Mouse (Mus musculus) urinary bladder, adult 18-20 months (tissue): ENCODE results near the gene Gm28372.
"Not testable (repeated sequence)": the region's sequence is repeated elsewhere in the genome, so short reads cannot be mapped to it uniquely, and the experiment has no call there.

Experiments
- DNase-seq, 2 experiments: peaks; one replicate each; pipeline ENCODE4 v3.0.0; 2022; ENCODE audit warnings: low spot score in 2 of 2, mixed read lengths in 2 of 2

Gm28372 gene

DNA sequence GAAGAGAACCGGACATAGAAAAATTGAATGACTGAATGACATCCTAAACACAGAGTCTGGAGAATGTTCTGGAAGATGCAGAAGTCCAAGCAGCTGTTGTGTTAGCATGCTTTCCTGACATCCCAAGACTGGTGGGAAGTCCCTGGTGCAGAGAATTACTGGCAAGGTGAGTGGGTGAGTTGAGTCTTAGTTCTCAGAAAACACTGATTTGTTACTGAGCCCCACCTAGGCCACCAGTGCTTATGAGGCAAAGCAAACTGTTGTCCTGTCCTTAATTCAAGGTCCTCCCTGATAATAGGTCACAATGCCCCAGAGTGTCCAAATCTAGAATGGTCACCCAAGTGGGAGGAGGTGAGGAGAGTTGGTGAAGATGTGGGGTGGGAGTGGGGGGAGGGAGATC, at the start of gene Gm28372, which contains the start of gene 1700020A23Rik:
Gm28372 (plus strand) TSS at position 301 of the 400 bp plus-strand sequence.
1700020A23Rik (plus strand) TSS at position 321 of the 400 bp plus-strand sequence.
- DNase-seq, result no peak

DNA sequence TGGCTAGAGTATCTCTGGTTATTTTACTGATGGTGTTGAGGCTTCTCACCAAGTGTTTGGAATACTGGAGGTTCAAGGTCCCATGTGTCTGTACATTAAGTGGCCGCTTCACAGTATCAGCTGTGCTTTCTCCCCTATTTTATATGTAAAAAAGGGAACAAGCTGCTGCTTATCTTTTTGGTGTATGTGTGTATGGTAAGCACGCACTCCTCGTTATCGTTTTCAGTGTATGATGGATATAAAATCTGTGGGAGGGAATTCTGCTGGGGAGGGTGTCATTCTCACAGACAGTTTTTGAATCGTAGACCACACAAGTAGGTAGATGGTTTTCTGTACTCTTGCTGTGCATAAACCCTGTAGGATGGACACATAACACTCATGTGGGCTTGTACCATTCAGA, 47.5 kb upstream of the Gm28372 start:
- no peak for DNase-seq

DNA sequence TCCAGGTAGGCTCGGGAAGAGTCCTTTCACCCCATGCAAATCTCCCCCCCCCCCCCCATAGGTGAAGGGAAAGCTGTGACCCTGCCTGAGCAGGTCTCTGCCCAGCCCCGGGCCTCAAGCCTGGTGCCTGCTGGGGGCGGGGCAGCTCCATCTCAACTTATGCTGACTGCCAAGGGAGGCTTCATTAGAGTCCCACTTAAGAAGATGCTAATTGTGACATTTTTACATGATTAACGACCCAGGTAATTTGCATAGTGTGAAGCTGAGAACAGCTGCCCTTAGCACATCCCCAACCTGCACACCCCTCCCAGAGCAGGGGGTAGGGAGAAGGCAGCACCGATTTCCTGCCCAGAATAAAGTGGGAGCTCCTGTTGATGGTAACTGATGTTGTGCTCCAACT, 46.2 kb upstream of the Gm28372 start:
- no peak for DNase-seq

DNA sequence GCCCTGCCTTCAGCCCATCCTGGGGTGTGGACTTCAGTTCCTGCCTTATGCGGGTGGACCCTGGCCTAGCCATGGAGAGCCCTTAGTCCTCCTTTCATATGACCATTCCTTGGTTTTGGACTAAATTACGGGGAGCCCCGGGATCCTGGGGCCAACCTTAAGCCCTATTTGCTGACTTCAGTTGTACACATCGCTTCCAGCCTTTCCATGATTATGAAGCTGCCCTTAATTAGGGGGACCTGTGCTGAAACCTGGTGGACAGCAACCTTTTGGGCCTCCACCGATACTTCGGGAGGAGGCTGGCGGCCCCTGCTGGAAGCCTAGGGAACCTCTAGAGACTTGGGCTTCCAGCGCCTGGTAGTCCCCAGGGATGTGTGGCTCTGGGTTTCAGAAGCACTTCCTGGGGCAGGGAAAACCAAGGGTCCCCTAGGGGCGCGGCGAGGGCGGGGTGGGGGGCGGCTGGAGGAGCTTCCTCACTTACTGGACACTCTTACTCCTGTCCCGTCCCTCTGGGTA, 42.5 kb upstream of the Gm28372 start:
- DNase-seq, result peak; percentile 10 to 47

DNA sequence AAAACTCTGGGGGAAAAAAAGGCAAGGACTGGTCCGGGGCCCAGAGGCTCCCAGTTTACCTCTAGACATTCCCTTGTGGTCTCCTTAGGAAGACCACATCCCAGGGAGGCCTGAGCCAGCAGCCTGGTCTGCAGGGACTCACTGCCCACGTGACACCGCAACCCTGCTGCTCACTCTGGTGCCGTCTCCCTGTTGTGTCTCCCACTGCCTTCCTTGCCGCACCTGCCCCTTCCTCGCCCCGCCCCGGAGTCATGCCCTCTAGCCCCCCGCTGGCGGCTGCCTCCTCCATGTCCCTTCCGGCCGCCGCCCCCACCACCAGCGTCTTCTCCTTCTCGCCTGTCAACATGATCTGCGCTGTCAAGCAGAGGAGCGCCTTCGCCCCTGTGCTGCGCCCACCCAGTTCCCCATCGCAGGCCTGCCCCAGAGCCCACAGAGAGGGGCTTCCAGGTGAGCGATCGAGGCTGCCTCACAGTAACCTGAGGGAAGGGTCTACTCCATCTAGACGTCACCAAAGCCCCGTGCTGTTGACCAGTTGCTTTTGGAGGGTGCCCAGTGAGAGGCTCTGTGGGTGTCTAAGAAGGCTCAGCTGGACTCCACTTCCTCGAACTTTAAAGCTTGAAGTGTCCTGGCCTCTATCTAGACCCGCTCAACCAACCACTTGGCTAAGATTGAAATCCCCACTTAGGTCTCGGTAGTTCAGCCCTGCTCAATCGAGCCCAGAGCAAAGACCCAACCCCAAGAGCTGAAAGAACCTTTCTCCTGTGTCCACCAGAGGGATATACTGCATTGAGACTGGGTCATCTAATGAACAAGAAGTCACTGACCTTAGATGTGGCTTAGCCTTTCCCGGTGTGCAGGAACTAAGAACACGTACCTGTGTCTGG, 39.6 kb upstream of the Gm28372 start:
- DNase-seq, result no peak

DNA sequence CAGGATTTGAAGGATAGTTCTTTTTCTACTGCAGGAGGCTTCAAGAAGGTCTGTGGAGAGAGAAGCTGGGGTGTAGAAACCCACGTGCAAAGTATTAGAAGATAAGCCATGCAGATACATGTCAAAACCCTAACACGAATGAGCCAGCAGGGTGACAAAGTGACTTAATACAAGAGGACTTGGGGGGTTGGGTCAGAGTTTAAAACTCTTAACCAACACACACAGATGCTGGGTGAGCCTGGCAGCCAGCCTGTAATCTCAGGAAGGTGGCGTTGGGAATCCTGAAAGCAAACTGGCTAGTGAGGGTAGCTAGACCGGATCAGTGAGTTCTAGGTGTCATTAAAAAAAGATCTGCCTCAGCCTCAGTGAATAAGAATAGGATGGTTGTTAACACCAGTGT, 37.7 kb upstream of the Gm28372 start:
- DNase-seq, result no peak

DNA sequence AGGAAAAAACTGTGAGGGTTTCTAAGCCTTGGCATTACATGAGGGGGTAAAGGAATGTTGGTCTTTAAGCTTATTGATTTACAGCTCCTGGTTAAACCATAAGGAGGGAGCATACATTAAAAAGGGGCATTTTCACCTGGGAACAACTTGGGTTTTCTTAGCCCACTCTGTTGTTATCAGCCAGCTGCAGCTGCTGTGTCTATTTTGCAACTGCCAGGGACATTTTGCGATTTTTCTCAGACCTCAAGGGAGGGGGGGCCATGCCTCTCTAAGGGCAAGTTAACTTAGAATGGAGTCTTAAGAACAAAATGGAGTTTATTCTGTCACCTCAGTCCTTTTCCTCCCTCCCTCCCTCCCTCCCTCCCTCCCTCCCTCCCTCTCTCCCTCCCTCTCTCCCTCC, 32.0 kb upstream of the Gm28372 start:
- not testable (repeated sequence) for DNase-seq

DNA sequence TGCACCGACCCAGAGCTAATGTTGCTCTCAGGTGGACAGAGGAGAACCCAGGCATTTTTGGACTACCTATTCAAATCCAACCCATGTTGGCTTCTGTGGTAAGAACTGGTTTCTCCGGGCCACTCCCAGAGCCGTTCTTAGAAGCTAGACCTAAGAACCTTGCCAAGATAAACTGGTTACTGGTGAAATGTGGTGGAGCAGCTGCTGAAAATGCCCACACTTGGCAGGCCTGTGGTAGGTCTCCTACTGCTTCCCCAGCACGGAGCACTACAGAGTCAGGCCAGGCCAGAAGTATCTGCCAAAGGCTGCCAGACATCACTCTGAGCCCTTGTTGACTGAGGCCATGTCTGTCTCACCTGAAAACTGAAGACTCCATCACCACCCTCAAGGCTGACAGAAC, 30.1 kb upstream of the Gm28372 start:
- DNase-seq, result no peak

DNA sequence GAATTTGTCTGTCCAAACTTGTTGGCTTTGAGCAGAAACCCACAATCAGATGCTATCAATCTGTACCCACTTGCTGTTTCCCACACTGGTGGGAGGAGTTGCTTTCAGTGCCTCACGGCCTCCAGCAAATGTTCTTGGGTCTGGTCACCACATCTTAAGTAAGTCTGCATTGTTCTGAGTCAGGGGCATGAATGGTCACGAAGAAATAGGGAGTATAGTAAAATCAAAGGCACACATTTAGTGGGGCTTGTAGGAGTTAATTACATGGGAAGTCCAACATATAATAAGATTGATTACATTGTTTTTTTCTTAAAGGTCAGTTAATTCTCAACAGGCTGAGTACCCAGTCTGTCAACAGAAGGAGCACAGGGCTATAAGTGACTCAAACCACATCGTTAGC, 21.8 kb upstream of the Gm28372 start:
- DNase-seq, result no peak

DNA sequence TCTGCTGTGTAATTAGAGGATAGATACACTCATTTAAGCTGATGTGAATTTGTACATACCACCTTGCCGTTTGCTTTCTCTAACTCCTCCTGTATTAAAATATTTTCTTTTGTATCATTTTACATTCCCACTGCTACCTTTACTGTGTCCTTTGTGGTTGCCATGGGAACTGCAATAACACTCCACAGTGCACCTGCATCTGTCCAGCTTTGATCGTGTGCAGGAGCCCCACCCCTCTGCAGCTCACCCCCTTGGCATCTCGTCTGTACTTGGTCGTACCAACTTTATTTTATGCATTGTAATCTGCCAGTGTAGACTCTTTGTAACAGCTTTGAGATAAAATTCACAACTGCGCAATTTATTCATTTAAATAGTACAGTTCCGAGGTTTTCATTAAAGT, 21.1 kb upstream of the Gm28372 start:
- DNase-seq, result no peak

DNA sequence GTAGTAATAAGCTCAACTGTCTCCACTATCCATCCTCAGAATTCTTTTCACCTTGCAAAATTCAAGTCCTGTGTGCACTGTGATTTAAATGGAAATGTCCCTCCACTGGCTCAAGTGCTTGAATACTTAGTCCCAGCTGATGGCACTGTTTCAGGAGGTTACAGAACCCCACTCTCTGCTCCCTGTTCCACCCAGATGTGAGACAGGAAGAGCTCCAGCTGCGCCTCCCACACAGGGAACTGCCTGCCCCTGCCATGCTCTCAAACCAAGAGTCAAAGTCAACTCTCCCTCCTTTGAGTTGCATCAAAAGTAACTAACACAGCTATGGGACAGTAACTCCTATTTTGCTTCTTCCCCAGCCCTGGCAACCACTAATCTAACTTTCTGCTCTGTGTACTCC, 18.8 kb upstream of the Gm28372 start:
- DNase-seq, result no peak

DNA sequence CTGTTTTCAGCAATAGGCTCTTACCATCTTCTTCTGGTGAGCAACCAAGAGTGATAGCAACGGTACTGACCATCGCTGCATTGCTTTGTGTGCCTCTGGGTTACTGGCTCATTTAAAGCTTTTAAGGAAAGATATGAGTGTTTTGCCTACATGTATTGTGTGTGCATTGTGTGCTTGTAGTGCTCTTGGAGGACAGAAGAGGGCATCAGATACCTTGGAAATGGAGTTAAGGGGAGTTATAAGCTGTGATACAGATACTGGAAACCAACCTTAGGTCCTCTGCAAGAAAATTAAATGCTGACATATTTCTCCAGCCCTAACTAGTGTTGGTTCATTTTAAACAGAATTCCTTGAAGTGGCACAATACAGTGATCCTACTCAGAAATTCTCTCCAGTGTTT, 16.2 kb upstream of the Gm28372 start:
- no peak for DNase-seq

DNA sequence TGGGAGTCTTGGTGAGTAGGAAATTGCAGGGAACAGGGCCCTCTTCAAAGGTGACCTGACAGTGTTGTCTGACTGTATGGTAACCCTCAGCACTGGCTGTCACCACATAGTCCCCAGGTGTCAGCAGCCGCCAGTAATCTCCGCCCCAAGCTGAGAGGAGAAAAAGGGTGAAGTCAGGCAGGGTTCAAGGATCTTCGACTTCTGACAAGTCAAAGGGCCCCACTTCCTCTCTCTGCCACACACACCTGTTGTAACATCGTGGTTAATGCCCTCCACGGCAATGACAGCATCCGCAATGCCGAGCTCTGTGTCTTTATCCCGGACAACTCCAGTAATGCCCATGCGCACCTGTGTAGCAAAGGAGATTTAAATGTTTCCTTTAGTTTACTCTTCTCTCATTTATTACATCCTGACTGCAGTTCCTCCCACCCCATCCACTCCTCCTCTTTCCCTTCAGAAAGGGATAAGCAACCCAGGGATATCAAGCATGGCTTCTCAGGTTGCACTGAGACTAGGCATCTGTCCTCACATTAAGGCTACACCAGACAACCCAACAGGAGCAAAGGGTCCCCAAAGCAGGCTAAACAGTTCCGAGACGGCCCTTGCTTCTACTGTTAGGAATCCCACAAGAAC, 13.9 kb upstream of the Gm28372 start:
- no peak for DNase-seq

DNA sequence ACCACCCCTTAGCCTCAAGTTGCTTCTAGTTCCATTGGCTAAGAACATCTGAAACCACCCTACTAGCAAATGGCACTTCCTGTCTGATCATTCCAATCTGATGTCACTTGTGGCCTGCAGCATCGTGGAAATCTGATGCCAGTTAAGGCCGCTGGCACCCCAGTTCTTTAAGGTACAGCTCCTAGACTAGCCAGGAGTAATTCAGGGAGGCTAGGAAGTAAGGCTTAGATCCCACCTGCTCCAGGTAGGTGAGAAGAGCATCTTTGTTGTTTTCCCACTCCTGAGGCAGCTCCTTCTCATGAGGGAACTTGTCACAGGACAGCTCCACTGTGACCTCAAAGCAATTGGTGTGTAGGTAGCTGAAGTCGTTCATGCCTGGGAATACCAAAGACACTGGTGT, 12.2 kb upstream of the Gm28372 start:
- no peak for DNase-seq

DNA sequence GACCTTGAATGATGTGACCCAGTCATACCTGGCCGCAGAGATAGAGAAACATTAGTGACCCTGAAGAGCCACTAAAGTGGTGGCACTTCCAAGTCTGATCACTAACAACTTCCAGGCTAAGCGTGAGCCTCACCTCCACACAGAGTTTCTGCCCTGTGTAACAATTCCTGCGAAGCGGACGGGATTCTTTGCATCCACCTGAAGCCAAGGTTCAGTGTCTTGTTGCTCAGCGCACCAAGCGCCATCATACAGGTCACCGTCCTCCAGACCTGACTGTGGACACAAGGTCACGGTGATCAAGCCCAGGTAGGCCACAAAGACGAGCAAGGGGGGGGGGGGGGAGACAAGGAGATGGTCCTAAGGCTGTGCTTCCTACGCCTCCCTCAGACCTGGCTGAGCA, 9.3 kb upstream of the Gm28372 start:
- no peak for DNase-seq

DNA sequence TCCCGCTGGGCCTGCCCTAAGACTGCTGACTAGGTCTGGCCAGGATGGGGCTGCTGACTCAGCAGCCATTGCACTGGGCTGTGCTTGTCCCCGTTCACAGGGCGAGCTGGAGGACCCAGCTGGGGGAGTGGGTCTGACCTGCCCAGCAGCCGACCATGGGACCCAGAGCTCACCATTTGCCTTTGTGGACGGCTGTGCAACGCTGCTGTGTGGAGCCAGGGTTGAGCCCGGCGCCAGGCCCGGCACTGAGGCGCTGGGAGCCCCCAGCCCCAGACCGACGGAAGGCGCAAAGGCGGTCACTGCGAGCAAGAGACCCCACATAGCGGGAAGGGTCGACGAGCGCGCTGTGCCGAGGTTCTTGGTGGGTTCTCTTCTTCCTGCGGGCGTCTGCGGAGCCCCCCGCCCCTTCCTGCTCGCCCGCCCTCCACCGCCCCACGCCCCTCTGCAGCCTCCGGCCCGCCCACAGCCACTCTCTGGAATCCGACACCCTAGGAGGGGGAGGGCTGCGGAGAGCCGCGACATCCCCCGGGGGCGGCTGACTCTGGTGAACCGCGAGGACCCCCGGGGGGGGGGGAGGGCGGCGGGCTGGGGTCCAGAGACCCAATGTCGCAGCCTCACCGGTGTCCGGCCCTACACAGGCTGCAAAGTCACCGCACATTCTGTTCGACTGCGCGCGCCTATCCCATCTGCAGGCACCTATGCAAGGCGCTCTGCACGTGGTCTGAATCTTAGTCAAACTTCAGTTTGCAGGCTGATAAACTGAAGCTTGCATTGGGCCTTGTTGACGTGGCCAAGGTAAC, 7.7 kb upstream of the Gm28372 start, which contains the start of gene Cpxm1:
Cpxm1 (minus strand) TSS at position 389 of the 800 bp plus-strand sequence.
- no peak for DNase-seq

DNA sequence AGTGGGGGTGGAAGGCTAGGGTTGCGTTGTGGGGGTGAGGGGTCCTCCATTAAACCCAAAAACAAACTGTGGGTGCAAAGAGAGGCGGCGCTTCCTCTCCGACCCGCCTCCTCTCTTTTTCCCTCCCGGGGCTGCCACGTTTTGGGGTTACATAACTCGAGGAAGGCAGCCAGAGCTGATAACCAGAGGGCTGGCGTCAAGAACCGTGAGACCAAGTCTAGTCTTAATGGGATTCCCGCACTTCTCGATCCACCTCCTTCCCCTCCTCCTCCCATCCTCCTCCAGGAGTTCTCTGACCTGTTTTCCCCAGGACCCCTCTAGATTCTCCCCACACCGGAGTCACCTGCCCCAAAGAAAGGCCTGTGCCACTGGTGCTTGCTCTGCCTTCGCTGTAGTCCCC, 6.9 kb upstream of the Gm28372 start:
- peak in 1 of 2 experiments; percentile 47 for DNase-seq

DNA sequence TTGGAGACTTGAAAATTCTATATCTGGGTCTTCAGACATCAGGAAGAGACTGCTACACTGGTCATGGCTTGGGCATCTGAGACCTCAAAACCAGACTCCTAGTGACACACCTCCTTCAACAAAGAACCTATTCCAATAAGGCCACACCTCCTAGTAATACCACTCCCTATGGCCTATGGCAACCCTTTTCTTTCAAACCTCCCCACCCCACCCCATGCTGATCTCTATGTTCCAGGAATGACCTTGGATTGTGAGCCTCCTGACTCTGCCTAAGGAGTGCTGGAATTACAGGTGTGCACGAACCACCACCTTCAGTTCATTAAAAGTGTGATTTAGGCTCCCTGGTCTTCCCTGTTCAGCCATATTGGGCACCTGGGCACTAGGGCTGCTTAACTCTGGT, 5.0 kb upstream of the Gm28372 start:
- DNase-seq, result no peak

DNA sequence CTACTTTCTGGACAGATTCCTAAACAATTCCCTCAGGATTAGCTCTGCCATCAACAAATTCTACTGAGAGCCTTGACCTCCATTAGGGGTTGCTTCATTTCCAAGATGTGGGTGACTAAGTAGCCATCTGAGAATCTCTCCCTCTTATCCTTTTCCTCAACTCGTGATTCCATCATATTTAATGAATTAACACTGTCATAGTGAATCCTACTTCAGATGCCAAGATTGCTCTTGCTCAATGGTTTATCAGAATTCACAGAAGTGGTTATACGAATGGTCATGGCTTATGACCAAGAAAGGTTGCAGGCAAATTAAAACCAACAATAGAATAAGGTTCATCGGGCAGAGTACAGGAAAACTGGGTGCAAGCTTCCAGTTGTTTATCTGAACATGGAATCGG, 3.1 kb upstream of the Gm28372 start:
- no peak for DNase-seq

DNA sequence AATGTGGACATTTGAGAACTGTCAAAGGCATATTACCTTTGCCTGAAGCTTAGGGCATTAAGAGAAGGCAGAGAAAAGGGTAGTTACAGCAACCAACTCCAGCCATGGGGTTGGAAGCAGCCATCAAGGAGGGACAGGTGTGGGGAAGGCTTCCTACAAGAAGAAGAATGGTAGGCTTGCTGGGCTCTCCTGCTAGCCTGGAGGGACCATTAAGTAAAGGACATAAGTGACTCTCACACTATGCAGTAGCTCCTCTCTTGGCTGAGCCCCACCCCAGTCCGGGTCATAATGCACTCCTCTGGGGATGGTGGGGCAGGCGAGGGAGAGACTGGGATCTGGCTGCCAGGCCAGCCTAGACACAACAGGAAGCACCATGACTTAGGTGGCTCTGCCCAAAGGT, 1.1 kb downstream of the Gm28372 start, which contains the start of gene Tmem239:
Tmem239 (plus strand) TSS at position 301 of the 400 bp plus-strand sequence.
- DNase-seq, result no peak

DNA sequence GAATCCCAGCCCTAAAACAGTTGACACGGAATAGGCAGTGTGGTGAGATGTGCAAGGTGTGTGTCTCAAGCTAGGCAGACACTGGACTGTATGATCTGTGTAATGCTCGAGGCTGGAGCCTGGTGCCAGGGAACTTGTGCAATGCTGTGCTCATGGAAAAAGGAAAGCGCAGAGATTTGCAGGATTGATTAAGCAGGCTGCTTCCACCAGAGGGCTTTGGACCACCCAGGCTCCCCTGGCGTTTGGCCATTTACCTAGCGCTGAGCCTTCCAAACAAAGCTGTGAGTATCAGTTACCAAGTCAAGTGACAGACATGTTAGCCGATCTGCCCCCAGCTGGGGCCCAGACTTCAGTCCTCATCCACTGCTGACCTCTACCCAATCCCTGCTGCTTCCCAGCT, 3.2 kb downstream of the Gm28372 start:
- no peak for DNase-seq
